Mouse (Mus musculus) kidney, adult 18-20 months (tissue): ENCODE measurements around the gene Cenps.
"Not testable (repeated sequence)": the region's sequence is repeated elsewhere in the genome, so short reads cannot be mapped to it uniquely, and the experiment has no call there.

Source experiments
- DNase-seq: peaks from one replicate; pipeline ENCODE4 v3.0.0; 2021

Gene Cenps

GRCm38 (mm10) chr4:149136982-149137770, at the start of gene Cenps:
Cenps (minus strand) TSS chr4:149137629.
- peak; percentile 93 for DNase-seq

- no peak for DNase-seq
These were observed 45.3 kb upstream of the Cenps start for GRCm38 (mm10) chr4:149182755-149183154.

GRCm38 (mm10) chr4:149182192-149182591, 44.8 kb upstream of the Cenps start:
- DNase-seq: no peak

DNA sequence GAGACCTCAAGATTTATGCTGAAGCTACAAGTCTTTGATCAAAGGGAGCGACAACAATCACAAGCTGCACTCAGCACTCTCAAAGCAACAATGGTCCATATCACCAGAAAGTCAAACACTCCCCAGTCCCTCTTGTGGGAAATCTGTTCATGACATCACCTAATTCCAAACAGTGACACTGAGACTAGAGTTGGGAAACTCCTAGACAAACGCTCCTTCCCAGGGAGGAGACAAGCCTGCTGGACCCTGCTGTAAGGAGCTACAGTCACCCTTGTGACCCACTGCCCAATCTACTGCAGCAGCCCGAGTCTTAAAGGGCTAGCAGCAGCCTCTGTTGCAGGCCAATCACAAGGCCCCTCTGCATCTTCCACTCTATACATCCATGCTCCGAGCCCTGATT, 42.1 kb upstream of the Cenps start:
- DNase-seq: no peak

DNA sequence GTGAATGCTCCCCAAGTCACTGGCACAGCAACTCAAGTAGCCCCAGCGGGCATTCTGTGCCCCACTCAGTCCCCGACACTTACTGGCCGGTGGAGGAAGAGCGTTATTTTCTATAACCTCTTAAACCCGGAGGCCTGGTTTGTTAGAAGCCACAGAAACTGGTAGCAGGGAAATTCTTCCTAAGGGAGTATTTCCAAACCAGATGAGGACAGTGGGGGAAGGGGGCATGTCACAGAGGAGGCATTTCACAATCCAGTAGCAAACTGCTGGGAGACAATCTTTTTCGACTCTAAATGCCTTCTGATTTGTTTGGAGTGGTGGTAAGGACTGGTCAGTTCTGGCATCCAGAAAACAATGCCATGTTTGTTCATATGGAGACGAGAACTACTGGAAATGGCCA, 41.7 kb upstream of the Cenps start:
- no peak for DNase-seq

GRCm38 (mm10) chr4:149178328-149178727, 40.9 kb upstream of the Cenps start:
- no peak for DNase-seq

- DNase-seq: no peak
These were observed 39.6 kb upstream of the Cenps start for GRCm38 (mm10) chr4:149177046-149177445.

DNA sequence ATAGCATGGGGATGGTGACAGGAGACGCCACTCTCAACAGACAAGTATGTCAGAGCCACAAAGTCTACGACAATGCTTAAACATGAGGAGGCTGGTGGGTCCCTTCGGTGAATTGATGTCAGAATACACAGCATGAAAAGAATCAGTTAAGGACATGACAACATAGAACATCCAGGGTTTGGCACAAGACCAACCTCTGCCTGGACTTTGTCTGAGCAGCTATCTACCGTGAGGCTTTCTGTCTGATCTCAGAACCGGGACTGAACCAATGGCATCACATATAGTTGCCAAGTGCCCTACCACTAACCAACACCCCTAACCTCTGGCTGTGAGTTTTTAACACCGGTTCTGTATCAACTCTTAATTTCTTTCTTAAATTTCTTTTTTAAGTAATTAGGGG, 39.2 kb upstream of the Cenps start:
- DNase-seq: peak; percentile 56

- no peak for DNase-seq
These were observed 36.2 kb upstream of the Cenps start for GRCm38 (mm10) chr4:149173661-149174060.

- no peak for DNase-seq
These were observed 35.2 kb upstream of the Cenps start for GRCm38 (mm10) chr4:149172666-149173065.

- no peak for DNase-seq
These were observed 34.7 kb upstream of the Cenps start for GRCm38 (mm10) chr4:149172083-149172482.

DNA sequence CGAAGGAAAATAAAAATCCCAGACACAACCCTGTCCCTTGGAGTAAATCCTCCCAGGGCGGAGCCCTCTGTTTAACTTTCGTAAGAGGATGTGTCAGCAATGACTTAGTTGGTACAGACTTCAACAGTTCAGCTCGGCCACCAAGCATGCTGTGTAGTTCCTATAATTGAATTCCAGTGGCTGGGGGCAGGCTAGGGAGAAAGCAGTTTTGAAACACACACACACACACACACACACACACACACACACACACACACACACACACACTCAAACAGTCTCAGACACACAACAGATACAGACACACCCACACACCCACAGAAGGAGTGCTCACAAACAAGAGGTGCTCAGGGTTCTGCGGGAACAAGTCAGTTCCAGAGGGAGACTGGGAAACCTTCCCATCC, 34.2 kb upstream of the Cenps start:
- DNase-seq: no peak

DNA sequence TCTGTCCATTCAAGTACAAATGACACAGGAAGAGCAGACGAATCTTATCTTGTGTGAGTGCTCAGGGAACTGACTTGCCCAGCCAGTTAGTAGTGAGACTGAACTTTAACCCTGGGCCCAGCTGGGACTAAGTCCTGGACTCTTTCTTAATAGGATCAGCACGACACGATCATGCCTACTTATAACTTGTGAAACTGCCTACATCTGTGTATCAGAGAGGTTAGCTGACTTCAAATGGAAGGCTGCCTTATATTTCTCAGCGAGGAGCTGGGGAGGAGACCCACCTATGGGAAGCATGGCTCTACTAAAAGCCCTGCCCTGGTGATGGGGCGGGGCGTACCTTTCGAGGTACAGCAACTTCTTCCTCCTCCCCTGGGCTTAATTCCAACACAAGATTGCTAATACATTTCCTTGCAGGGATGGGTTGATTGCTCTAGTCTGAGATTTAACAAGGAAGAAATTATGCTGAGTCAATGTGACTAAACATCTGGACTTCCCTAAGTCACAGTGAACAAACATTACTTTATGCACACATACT, 33.0 kb upstream of the Cenps start:
- DNase-seq: peak; percentile 65

DNA sequence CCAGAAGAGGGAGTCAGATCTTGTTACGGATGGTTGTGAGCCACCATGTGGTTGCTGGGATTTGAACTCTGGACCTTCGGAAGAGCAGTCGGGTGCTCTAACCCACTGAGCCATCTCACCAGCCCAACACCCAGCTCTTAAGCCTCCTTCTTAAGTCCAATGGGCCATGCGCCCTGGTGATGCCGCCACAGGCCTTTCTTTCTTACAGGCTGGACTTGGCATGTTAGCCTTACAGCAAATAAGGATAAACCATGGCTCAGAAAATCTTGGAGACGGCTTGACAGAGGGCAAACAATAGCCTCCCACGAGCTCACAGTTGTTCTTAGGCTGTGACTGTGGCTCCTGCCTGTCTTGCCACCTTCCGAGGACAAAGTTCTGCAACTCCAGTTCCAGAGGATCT, 32.5 kb upstream of the Cenps start:
- not testable (repeated sequence) for DNase-seq

GRCm38 (mm10) chr4:149168016-149168415, 30.6 kb upstream of the Cenps start:
- no peak for DNase-seq

- DNase-seq: no peak
These were observed 29.7 kb upstream of the Cenps start for GRCm38 (mm10) chr4:149166957-149167611.

DNA sequence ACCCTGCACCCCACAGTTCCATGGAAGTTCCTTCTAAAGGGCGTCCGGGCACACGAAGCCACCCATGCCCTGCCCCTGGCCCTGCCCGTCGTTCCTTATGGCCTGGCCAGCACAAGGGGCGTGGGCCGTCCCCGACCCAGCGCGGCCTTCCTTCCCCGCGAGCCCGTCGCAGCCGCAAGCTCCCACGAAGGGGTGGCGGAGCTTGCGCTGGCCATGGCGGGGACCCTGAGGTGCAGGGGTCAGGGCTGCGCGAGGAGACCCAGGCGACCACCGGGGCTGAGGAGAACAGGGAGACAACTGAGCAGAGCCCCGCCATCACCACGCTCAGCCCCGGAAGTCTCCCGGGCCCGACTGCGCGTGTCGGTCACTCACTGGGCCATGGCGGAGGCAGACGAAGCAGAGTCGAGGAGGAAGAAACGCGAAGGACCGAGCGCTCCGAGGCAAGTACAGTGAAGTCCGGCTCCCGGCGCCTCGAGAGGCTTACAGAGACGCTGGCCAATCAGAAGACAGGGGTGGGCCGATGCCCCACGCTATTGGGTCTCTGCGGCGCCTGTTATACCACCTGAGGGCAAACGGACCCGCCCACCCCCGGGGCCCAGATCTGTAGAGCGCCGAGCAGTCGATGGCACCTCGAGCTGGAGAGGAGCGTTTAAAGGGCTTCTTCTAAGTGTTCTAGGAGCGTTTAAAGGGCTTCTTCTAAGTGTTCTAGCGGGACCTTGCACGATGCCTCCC, 29.0 kb upstream of the Cenps start, which contains the start of gene Pgd:
Gene Pgd (minus strand): TSS at position 557 of the 732 bp plus-strand sequence.
- DNase-seq: peak; percentile 98

GRCm38 (mm10) chr4:149164150-149164549, 26.7 kb upstream of the Cenps start:
- no peak for DNase-seq

DNA sequence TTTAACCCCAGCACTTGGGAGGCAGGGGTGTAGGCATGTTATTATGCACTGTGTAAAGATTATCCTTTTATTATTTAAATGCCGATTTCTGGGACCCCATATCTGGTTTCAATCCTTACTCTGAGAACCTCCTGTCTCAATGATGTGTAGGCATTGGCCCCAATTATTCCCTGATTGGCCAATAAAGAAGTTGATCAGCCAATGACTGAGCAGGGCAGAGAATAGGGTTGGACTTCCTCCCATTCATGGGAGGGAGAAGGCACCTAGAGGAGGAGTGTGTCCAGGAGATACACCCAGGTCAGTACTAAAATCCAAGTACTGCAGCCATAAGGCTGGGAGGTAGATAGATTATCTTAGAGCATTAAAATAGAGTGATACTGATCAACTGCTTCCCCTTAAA, 25.8 kb upstream of the Cenps start:
- DNase-seq: no peak

GRCm38 (mm10) chr4:149161166-149161565, 23.7 kb upstream of the Cenps start:
- DNase-seq: no peak

DNA sequence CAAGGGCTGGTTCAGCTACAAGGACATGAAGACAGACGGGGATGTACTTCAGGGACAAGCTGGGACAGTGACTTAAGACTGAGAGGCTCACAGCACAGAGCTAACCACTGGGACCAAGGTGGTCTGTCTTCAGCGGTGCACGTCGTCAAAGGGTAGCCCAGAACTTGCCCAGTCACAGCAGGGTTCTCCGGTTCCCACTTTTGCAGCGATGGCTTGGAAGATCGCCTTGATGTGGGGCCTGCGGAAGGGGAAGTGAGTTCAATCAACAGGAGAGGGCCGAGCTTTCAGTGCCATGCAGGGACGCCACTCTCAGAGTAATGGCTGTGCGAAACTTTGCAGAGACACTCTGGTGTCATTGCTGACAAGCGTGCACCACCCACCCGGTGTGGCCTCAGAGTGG, 22.5 kb upstream of the Cenps start:
- DNase-seq: no peak

DNA sequence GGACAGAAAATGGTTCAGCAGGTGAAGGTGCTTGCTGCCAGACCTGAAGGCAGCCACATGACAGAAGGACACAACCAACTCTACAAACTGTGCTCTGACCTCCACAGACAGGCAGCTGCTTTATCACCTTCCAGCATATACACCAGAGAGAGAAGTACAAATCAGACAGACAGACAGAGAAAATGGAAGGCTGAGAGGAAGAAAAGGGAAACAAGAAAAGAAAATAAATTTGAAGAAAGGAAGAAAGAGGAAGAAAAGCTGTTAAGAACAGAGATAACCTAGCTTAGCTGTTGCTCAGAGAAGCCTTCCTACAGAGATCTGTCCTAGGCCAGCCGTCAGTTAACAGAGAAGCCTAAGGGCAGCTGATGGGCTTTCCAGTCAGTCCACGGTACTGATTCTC, 21.8 kb upstream of the Cenps start:
- DNase-seq: no peak

DNA sequence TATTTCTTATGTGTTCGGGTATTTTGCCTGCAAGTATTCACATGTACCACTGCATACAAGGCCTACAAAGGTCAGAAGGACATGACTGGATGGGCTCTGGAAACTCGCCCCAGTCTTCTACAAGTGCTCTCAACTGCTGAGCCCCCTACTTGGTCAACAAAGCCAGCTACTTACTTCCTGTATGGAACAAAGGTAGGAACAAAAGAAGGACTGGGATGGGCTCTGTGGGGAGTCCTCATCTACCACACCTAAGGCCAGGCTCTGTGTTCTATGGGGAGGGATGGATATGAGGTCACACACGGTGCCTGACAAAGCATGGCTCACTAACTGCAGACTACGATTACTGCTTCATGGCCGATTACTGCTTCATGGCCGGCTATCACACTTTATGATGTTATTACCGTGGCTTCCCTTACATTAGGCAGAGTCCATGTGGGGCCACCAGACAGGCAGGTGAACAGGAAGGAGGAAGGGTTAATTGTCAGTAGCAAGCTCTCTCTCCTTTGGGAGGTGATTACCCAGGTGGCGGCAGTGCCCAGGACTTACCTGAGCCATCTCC, 20.1 kb upstream of the Cenps start:
- DNase-seq: no peak
